10 mouse cellular contexts compared by ENCODE assay signal in the genomic region with DNA sequence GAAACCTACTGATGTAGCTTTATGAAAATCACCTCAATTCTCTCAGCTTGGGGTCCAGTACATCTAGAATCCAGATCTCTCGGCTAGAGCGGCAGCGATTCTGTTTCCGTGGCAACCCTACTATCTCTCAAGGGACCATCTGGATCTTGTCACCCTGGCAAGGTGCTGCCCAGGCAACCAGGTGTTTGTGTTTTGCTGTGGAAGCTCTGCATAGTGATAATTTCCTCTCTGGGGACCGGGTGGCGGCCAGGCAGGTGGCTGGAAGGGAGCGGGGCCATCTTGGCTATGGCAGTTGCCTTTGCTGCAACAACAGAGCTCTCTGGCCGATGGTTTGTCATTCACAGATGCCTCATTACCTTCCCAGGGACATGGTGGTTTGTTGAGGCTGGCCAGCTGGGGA.
A peak's percentile ranks its signal among the peaks of the same experiment; 100 is the strongest.
DNase-seq lines count a peak whose midpoint lies in the region; ATAC-seq and TF ChIP-seq lines count a peak whose summit lies in the region.
"Had no signal": no experiment of that assay in that cellular context is flagged by ENCODE, and none has a peak within 500 bp of the region (broad histone marks: within the 10 kb centered on the region; RNA-seq: fewer than 3 reads in every experiment).

No protein-coding gene starts in this region.

- H3K9ac ChIP-seq in kidney, embryonic 15.5 days, result no peak overlapping the region
- no peak overlapping the region for H3K9ac ChIP-seq in CH12.LX (ENCODE audit: insufficient read depth, low read depth)
- H3K9ac ChIP-seq in forebrain, embryonic 16.5 days (replicated peaks; ENCODE audit: low read depth, low read length), result no peak overlapping the region
- no peak overlapping the region for H3K9ac ChIP-seq in limb, embryonic 15.5 days

- in situ Hi-C loops in CH12.LX (cut with MboI; ENCODE audit: low pct_ligation_motif_present, low pct_unique_long_range_greater_than_20kb, low sequenced_read_pairs), result no loop called here

- no peak overlapping the region for H3K4me2 ChIP-seq in kidney, embryonic 15.5 days
- no peak overlapping the region for H3K4me2 ChIP-seq in CH12.LX (ENCODE audit: insufficient read depth, low read depth, poor library complexity, severe bottlenecking)
- H3K4me2 ChIP-seq in forebrain, embryonic 16.5 days (ENCODE audit: low read length), result no peak overlapping the region
- H3K4me2 ChIP-seq in limb, embryonic 15.5 days, result no peak overlapping the region

- H3K27ac ChIP-seq in kidney, embryonic 15.5 days, result peak overlapping the region; percentile 15; the same call in 1 of the 2 replicates
- no peak overlapping the region for H3K27ac ChIP-seq in CH12.LX (ENCODE audit: insufficient read depth, low read depth)
- peak overlapping the region; percentile 57; the same call in 1 of the 2 replicates for H3K27ac ChIP-seq in forebrain, embryonic 16.5 days (ENCODE audit: low read length)
- H3K27ac ChIP-seq in limb, embryonic 15.5 days, result peak overlapping the region; percentile 67

- no peak for ATAC-seq in kidney, embryonic 15.5 days (replicated peaks; ENCODE audit: low FRiP score)
- ATAC-seq in forebrain, embryonic 16.5 days, result no peak
- no peak for ATAC-seq in limb, embryonic 15.5 days (ENCODE audit: insufficient number of reproducible peaks, low FRiP score, low TSS enrichment, low read depth)

- no peaks in the 10 kb centered on the region for H3K9me3 ChIP-seq in kidney, embryonic 15.5 days (replicated peaks)
- no peaks in the 10 kb centered on the region for H3K9me3 ChIP-seq in CH12.LX (replicated peaks; ENCODE audit: low read length)
- no peaks in the 10 kb centered on the region for H3K9me3 ChIP-seq in forebrain, embryonic 16.5 days (ENCODE audit: control insufficient read depth, low read length)
- no peaks in the 10 kb centered on the region for H3K9me3 ChIP-seq in limb, embryonic 15.5 days

- peak; percentile 11; the same call in 1 of the 2 replicates for TF ChIP-seq EP300 in CH12.LX (IDR thresholded peaks at IDR 0.05; ENCODE audit: low read length)

- DNase-seq in kidney, postnatal 25 days, result no peak
- DNase-seq in CH12.LX (ENCODE audit: extremely low read depth), result peak; percentile 88
- no peak for DNase-seq in lung, adult 18-20 months
- no peak for DNase-seq in lung, postnatal 36 days
- DNase-seq in urinary bladder, postnatal 4 days (ENCODE audit: low spot score in 2 of 2), result no peak
- DNase-seq: gastrocnemius, postnatal 14 days; right cerebral cortex, adult 18-20 months had no signal

- no peak overlapping the region for H3K4me3 ChIP-seq in kidney, embryonic 15.5 days (replicated peaks)
- H3K4me3 ChIP-seq in CH12.LX (replicated peaks in 1 of 3; ENCODE audit: low read depth in 2 of 3, low read length in 2 of 3, poor library complexity in 1 of 3), result no peak overlapping the region
- no peak overlapping the region for H3K4me3 ChIP-seq in forebrain, embryonic 16.5 days (replicated peaks; ENCODE audit: low read length)
- H3K4me3 ChIP-seq in limb, embryonic 15.5 days, result no peak overlapping the region

- dilution Hi-C loops in CH12.LX (cut with MboI; ENCODE audit: extremely low pct_ligation_motif_present, extremely low pct_unique_long_range_greater_than_20kb, low sequenced_read_pairs), result no loop called here

- no peaks in the 10 kb centered on the region for H3K27me3 ChIP-seq in kidney, embryonic 15.5 days
- no peaks in the 10 kb centered on the region for H3K27me3 ChIP-seq in CH12.LX (replicated peaks)
- no peaks in the 10 kb centered on the region for H3K27me3 ChIP-seq in forebrain, embryonic 16.5 days (replicated peaks; ENCODE audit: control insufficient read depth, insufficient read depth, low read length)
- H3K27me3 ChIP-seq in limb, embryonic 15.5 days, result no peaks in the 10 kb centered on the region

- H3K79me2 ChIP-seq in CH12.LX (replicated peaks; ENCODE audit: control insufficient read depth, extremely low read depth, insufficient read depth, poor library complexity, severe bottlenecking), result no peaks in the 10 kb centered on the region

- no peak for TF ChIP-seq POLR2A in CH12.LX (IDR thresholded peaks at IDR 0.05; ENCODE audit: low read depth, low read length)

- WGBS in kidney, embryonic 15.5 days, result 68% methylated on average over 8 of the region's 8 CpGs
- WGBS in forebrain, embryonic 16.5 days, result 62% methylated on average over 8 of the region's 8 CpGs
- WGBS in limb, embryonic 15.5 days, result 45% methylated on average over 8 of the region's 8 CpGs

- peaks cover 61% of the 10 kb centered on the region for H3K36me3 ChIP-seq in kidney, embryonic 15.5 days
- peaks cover 32 to 62% of the 10 kb centered on the region in 2 experiments for H3K36me3 ChIP-seq in CH12.LX (replicated peaks in 1 of 2; ENCODE audit: control insufficient read depth in 1 of 2, insufficient read depth in 1 of 2, low read length in 1 of 2)
- no peaks in the 10 kb centered on the region for H3K36me3 ChIP-seq in forebrain, embryonic 16.5 days (ENCODE audit: control insufficient read depth, insufficient read depth)
- H3K36me3 ChIP-seq in limb, embryonic 15.5 days, result peaks cover 57% of the 10 kb centered on the region; the same call in 1 of the 2 replicates

- no peak for TF ChIP-seq CTCF in CH12.LX (conservative IDR thresholded peaks at IDR 0.05 in 1 of 2, IDR thresholded peaks at IDR 0.05 in 1 of 2; ENCODE audit: low read depth in 2 of 2, low read length in 2 of 2)

- TF ChIP-seq RAD21 in CH12.LX (IDR thresholded peaks at IDR 0.05; ENCODE audit: low read depth, low read length), result no peak

- H3K4me1 ChIP-seq in kidney, embryonic 15.5 days, result peaks cover 29% of the 10 kb centered on the region
- H3K4me1 ChIP-seq in CH12.LX (ENCODE audit: control insufficient read depth in 1 of 2, insufficient read depth in 2 of 2), result peaks cover 34 to 92% of the 10 kb centered on the region in 2 experiments
- H3K4me1 ChIP-seq in forebrain, embryonic 16.5 days (replicated peaks; ENCODE audit: control insufficient read depth, insufficient read depth, low read length), result peaks cover 30% of the 10 kb centered on the region
- H3K4me1 ChIP-seq in limb, embryonic 15.5 days, result peaks cover 48% of the 10 kb centered on the region

TF ChIP-seq in CH12.LX, 34 proteins besides CTCF, POLR2A, EP300 and RAD21:
- TF ChIP-seq ETS1 (conservative IDR thresholded peaks at IDR 0.05; ENCODE audit: low read depth, low read length), result 0 out of 2 replicates have a peak, but pooled peaks have one; percentile 28
- peak; percentile 81; the same call in 1 of the 2 replicates for TF ChIP-seq TCF12 (IDR thresholded peaks at IDR 0.05; ENCODE audit: low read depth, low read length)
- TF ChIP-seq MXI1 (IDR thresholded peaks at IDR 0.05; ENCODE audit: low read depth, low read length), result 0 out of 2 replicates have a peak, but pooled peaks have one; percentile 31
- TF ChIP-seq ZNF384 (IDR thresholded peaks at IDR 0.05; ENCODE audit: low read depth, low read length), result no peak
